Mouse (Mus musculus) right cerebral cortex, postnatal 14 days (tissue): ENCODE data around the gene Ahcyl2.
"Not testable (repeated sequence)": the region's sequence is repeated elsewhere in the genome, so short reads cannot be mapped to it uniquely, and the experiment has no call there.

Experiments used
- DNase-seq: peaks from one replicate; pipeline ENCODE4 v3.0.0; 2022

Ahcyl2 gene

GRCm38 (mm10) chr6:29816371-29816770 is 48.6 kb downstream of the Ahcyl2 start:
- DNase-seq, result not testable (repeated sequence)

- peak; percentile 8 for DNase-seq
Observed at GRCm38 (mm10) chr6:29819309-29819708, 51.5 kb downstream of the Ahcyl2 start.

- no peak for DNase-seq
Observed at GRCm38 (mm10) chr6:29820314-29820713, 52.5 kb downstream of the Ahcyl2 start.

GRCm38 (mm10) chr6:29820926-29821325 is 53.1 kb downstream of the Ahcyl2 start:
- DNase-seq, result no peak

- no peak for DNase-seq
Observed at GRCm38 (mm10) chr6:29821770-29822169, 54.0 kb downstream of the Ahcyl2 start.

- no peak for DNase-seq
Observed at GRCm38 (mm10) chr6:29825302-29825701, 57.5 kb downstream of the Ahcyl2 start.

GRCm38 (mm10) chr6:29827291-29828242 is 59.8 kb downstream of the Ahcyl2 start:
- DNase-seq, result no peak

- no peak for DNase-seq
Observed at GRCm38 (mm10) chr6:29828574-29829234, 60.9 kb downstream of the Ahcyl2 start.

GRCm38 (mm10) chr6:29832356-29832755 is 64.5 kb downstream of the Ahcyl2 start:
- no peak for DNase-seq

- DNase-seq, result no peak
Observed at GRCm38 (mm10) chr6:29833117-29833516, 65.3 kb downstream of the Ahcyl2 start.

- DNase-seq, result no peak
Observed at GRCm38 (mm10) chr6:29833568-29834255, 65.9 kb downstream of the Ahcyl2 start.

GRCm38 (mm10) chr6:29835543-29836177 is 67.8 kb downstream of the Ahcyl2 start:
- DNase-seq, result no peak

- DNase-seq, result no peak
Observed at GRCm38 (mm10) chr6:29837579-29837978, 69.8 kb downstream of the Ahcyl2 start.

GRCm38 (mm10) chr6:29838531-29838930 is 70.7 kb downstream of the Ahcyl2 start:
- DNase-seq, result no peak

GRCm38 (mm10) chr6:29840008-29840407 is 72.2 kb downstream of the Ahcyl2 start:
- no peak for DNase-seq

GRCm38 (mm10) chr6:29841461-29841860 is 73.7 kb downstream of the Ahcyl2 start:
- no peak for DNase-seq

GRCm38 (mm10) chr6:29847643-29848166 is 79.9 kb downstream of the Ahcyl2 start:
- no peak for DNase-seq

- no peak for DNase-seq
Observed at GRCm38 (mm10) chr6:29848808-29849207, 81.0 kb downstream of the Ahcyl2 start.

GRCm38 (mm10) chr6:29850096-29850495 is 82.3 kb downstream of the Ahcyl2 start:
- no peak for DNase-seq

- no peak for DNase-seq
Observed at GRCm38 (mm10) chr6:29850747-29851146, 82.9 kb downstream of the Ahcyl2 start.

GRCm38 (mm10) chr6:29851873-29852272 is 84.1 kb downstream of the Ahcyl2 start:
- DNase-seq, result no peak

GRCm38 (mm10) chr6:29853213-29853899 is 85.5 kb downstream of the Ahcyl2 start:
- DNase-seq, result peak; percentile 74
